Mouse (Mus musculus) embryonic fibroblast, embryonic 13.5 days (primary cell): ENCODE data around the gene Cep250.

Experiments used
- CTCF ChIP-seq: IDR thresholded peaks from 2 replicates; pipeline ENCODE4 v1.5.1; 2011; ENCODE audit warnings: mild to moderate bottlenecking, control low read depth, low read length, moderate library complexity, borderline replicate concordance; ENCODE audit not compliant: insufficient read depth
- POLR2A ChIP-seq: IDR thresholded peaks from 2 replicates; pipeline ENCODE4 v1.6.1; 2011; ENCODE audit warnings: low read depth, mild to moderate bottlenecking, control low read depth, low read length, moderate library complexity

- TF ChIP-seq POLR2A, result no peak
- no peak for TF ChIP-seq CTCF
Measured at GRCm38 (mm10) chr2:155952006-155952405, 4.3 kb upstream of the Cep250 start.
